Mouse (Mus musculus): ENCODE results near the gene Abcc2. TPM values are rescaled to one million over a fixed set of nuclear protein-coding genes. Genes with fewer than 3 reads are reported as not detected.

Gene Abcc2
- polyA plus RNA-seq, 1 experiment: not detected

GRCm38 (mm10) chr19:43752489-43753225 is 29.3 kb upstream of the Abcc2 start, which contains the start of the genes Cutc and Cox15:
Gene Cutc (plus strand): TSS chr19:43752996.
Gene Cox15 (minus strand): TSS chr19:43753000.
- Histone ChIP-seq H3K36me3 (ENCODE audit: control insufficient read depth, insufficient read depth) (peaks cover 35% of the 10 kb centered on the region), H3K79me3 (ENCODE audit: low read depth) (peaks cover 3% of the 10 kb centered on the region), H3ac (ENCODE audit: control insufficient read depth, insufficient read length, low read depth) (peak within 1 kb of the TSS; percentile 86), H3K4me3 (ENCODE audit: insufficient read depth, poor library complexity, severe bottlenecking) (peak within 1 kb of the TSS; percentile 63), H3K79me2 (ENCODE audit: control insufficient read depth, insufficient read depth) (peaks cover 12% of the 10 kb centered on the region), H3K27me3 (ENCODE audit: control insufficient read depth, insufficient read depth, insufficient read length) (no peaks in the 10 kb centered on the region)
- TF ChIP-seq USF1 (IDR thresholded peaks at IDR 0.05; ENCODE audit: low read depth): no peak
- peak; percentile 50 for TF ChIP-seq MAX (IDR thresholded peaks at IDR 0.05)
- TF ChIP-seq FOSL1 (IDR thresholded peaks at IDR 0.05; ENCODE audit: insufficient read depth, low read length, poor library complexity, severe bottlenecking): no peak
- no peak for TF ChIP-seq CEBPB (IDR thresholded peaks at IDR 0.05; ENCODE audit: low read depth)
- TF ChIP-seq CTCF (IDR thresholded peaks at IDR 0.05; ENCODE audit: control insufficient read depth, insufficient read depth, insufficient read length): peak; percentile 43
- TF ChIP-seq MYOD1 (IDR thresholded peaks at IDR 0.05; ENCODE audit: control insufficient read depth, insufficient read length, low read depth): no peak
- TF ChIP-seq MYOG (IDR thresholded peaks at IDR 0.05; ENCODE audit: control insufficient read depth, extremely low read depth, insufficient read length): no peak

GRCm38 (mm10) chr19:43753226-43753835 is 28.7 kb upstream of the Abcc2 start:
- H3ac ChIP-seq (ENCODE audit: control insufficient read depth, insufficient read length, low read depth): peak overlapping the region; percentile 86
- peaks cover 28% of the 10 kb centered on the region for H3K36me3 ChIP-seq (ENCODE audit: control insufficient read depth, insufficient read depth)
- TF ChIP-seq MYOD1 (IDR thresholded peaks at IDR 0.05; ENCODE audit: control insufficient read depth, insufficient read length, low read depth): no peak
- TF ChIP-seq CEBPB (IDR thresholded peaks at IDR 0.05; ENCODE audit: low read depth): peak; percentile 98
- no peak for TF ChIP-seq USF1 (IDR thresholded peaks at IDR 0.05; ENCODE audit: low read depth)
- TF ChIP-seq CTCF (IDR thresholded peaks at IDR 0.05; ENCODE audit: control insufficient read depth, insufficient read depth, insufficient read length): peak; percentile 85
- TF ChIP-seq MAX (IDR thresholded peaks at IDR 0.05): peak; percentile 27
- TF ChIP-seq FOSL1 (IDR thresholded peaks at IDR 0.05; ENCODE audit: insufficient read depth, low read length, poor library complexity, severe bottlenecking): no peak
- no peak for TF ChIP-seq MYOG (IDR thresholded peaks at IDR 0.05; ENCODE audit: control insufficient read depth, extremely low read depth, insufficient read length)
- peak overlapping the region; percentile 63 for H3K4me3 ChIP-seq (ENCODE audit: insufficient read depth, poor library complexity, severe bottlenecking)
- peaks cover 3% of the 10 kb centered on the region for H3K79me3 ChIP-seq (ENCODE audit: low read depth)
- H3K79me2 ChIP-seq (ENCODE audit: control insufficient read depth, insufficient read depth): peaks cover 12% of the 10 kb centered on the region
- H3K27me3 ChIP-seq (ENCODE audit: control insufficient read depth, insufficient read depth, insufficient read length): no peaks in the 10 kb centered on the region

GRCm38 (mm10) chr19:43754237-43754636 is 27.8 kb upstream of the Abcc2 start:
- Histone ChIP-seq H3K79me3 (ENCODE audit: low read depth) (peaks cover 3% of the 10 kb centered on the region), H3K4me3 (ENCODE audit: insufficient read depth, poor library complexity, severe bottlenecking) (no peak overlapping the region), H3K27me3 (ENCODE audit: control insufficient read depth, insufficient read depth, insufficient read length) (no peaks in the 10 kb centered on the region), H3K36me3 (ENCODE audit: control insufficient read depth, insufficient read depth) (peaks cover 19% of the 10 kb centered on the region), H3K79me2 (ENCODE audit: control insufficient read depth, insufficient read depth) (peaks cover 12% of the 10 kb centered on the region), H3ac (ENCODE audit: control insufficient read depth, insufficient read length, low read depth) (no peak overlapping the region)
- TF ChIP-seq CEBPB (IDR thresholded peaks at IDR 0.05; ENCODE audit: low read depth) (no peak), MYOG (IDR thresholded peaks at IDR 0.05; ENCODE audit: control insufficient read depth, extremely low read depth, insufficient read length) (no peak), MAX (IDR thresholded peaks at IDR 0.05) (no peak), FOSL1 (IDR thresholded peaks at IDR 0.05; ENCODE audit: insufficient read depth, low read length, poor library complexity, severe bottlenecking) (no peak), CTCF (IDR thresholded peaks at IDR 0.05; ENCODE audit: control insufficient read depth, insufficient read depth, insufficient read length) (no peak), MYOD1 (IDR thresholded peaks at IDR 0.05; ENCODE audit: control insufficient read depth, insufficient read length, low read depth) (no peak), USF1 (IDR thresholded peaks at IDR 0.05; ENCODE audit: low read depth) (no peak)

- TF ChIP-seq MAX (IDR thresholded peaks at IDR 0.05) (no peak), CEBPB (IDR thresholded peaks at IDR 0.05; ENCODE audit: low read depth) (no peak), FOSL1 (IDR thresholded peaks at IDR 0.05; ENCODE audit: insufficient read depth, low read length, poor library complexity, severe bottlenecking) (no peak), CTCF (IDR thresholded peaks at IDR 0.05; ENCODE audit: control insufficient read depth, insufficient read depth, insufficient read length) (no peak), MYOG (IDR thresholded peaks at IDR 0.05; ENCODE audit: control insufficient read depth, extremely low read depth, insufficient read length) (no peak), MYOD1 (IDR thresholded peaks at IDR 0.05; ENCODE audit: control insufficient read depth, insufficient read length, low read depth) (no peak), USF1 (IDR thresholded peaks at IDR 0.05; ENCODE audit: low read depth) (no peak)
- Histone ChIP-seq H3K4me3 (ENCODE audit: insufficient read depth, poor library complexity, severe bottlenecking) (no peak overlapping the region), H3K36me3 (ENCODE audit: control insufficient read depth, insufficient read depth) (peaks cover 14% of the 10 kb centered on the region), H3K79me3 (ENCODE audit: low read depth) (peaks cover 3% of the 10 kb centered on the region), H3K27me3 (ENCODE audit: control insufficient read depth, insufficient read depth, insufficient read length) (no peaks in the 10 kb centered on the region), H3K79me2 (ENCODE audit: control insufficient read depth, insufficient read depth) (peaks cover 12% of the 10 kb centered on the region), H3ac (ENCODE audit: control insufficient read depth, insufficient read length, low read depth) (no peak overlapping the region)
These were observed 27.1 kb upstream of the Abcc2 start for GRCm38 (mm10) chr19:43754872-43755271.

- no peaks in the 10 kb centered on the region for H3K36me3 ChIP-seq (ENCODE audit: control insufficient read depth, insufficient read depth)
- H3ac ChIP-seq (ENCODE audit: control insufficient read depth, insufficient read length, low read depth): no peak overlapping the region
- no peak overlapping the region for H3K4me3 ChIP-seq (ENCODE audit: insufficient read depth, poor library complexity, severe bottlenecking)
- TF ChIP-seq CTCF (IDR thresholded peaks at IDR 0.05; ENCODE audit: control insufficient read depth, insufficient read depth, insufficient read length): peak; percentile 21
- TF ChIP-seq MYOD1 (IDR thresholded peaks at IDR 0.05; ENCODE audit: control insufficient read depth, insufficient read length, low read depth): no peak
- no peaks in the 10 kb centered on the region for H3K79me2 ChIP-seq (ENCODE audit: control insufficient read depth, insufficient read depth)
- H3K79me3 ChIP-seq (ENCODE audit: low read depth): no peaks in the 10 kb centered on the region
- H3K27me3 ChIP-seq (ENCODE audit: control insufficient read depth, insufficient read depth, insufficient read length): no peaks in the 10 kb centered on the region
These were observed 21.5 kb upstream of the Abcc2 start for GRCm38 (mm10) chr19:43760504-43760903.
